Mouse (Mus musculus) adrenal gland, postnatal 14 days (tissue): Measurements from ENCODE around the gene Mpig6b. TPM values are rescaled to one million over a fixed set of nuclear protein-coding genes. Genes with fewer than 3 reads are reported as not detected.
A peak's percentile ranks its signal among the peaks of the same experiment; 100 is the strongest.

Source experiments
- DNase-seq: peaks from one replicate; pipeline ENCODE4 v3.0.0; 2021; ENCODE audit warnings: mixed read lengths
- total RNA-seq: library from RNA; stranded (reverse); gene quantifications from 2 replicates; pipeline ENCODE4 v1.2.3, GENCODE M21; 2021

Gene Mpig6b
- total RNA-seq, 1 experiment from 2014 or later: 0.26 TPM

DNA sequence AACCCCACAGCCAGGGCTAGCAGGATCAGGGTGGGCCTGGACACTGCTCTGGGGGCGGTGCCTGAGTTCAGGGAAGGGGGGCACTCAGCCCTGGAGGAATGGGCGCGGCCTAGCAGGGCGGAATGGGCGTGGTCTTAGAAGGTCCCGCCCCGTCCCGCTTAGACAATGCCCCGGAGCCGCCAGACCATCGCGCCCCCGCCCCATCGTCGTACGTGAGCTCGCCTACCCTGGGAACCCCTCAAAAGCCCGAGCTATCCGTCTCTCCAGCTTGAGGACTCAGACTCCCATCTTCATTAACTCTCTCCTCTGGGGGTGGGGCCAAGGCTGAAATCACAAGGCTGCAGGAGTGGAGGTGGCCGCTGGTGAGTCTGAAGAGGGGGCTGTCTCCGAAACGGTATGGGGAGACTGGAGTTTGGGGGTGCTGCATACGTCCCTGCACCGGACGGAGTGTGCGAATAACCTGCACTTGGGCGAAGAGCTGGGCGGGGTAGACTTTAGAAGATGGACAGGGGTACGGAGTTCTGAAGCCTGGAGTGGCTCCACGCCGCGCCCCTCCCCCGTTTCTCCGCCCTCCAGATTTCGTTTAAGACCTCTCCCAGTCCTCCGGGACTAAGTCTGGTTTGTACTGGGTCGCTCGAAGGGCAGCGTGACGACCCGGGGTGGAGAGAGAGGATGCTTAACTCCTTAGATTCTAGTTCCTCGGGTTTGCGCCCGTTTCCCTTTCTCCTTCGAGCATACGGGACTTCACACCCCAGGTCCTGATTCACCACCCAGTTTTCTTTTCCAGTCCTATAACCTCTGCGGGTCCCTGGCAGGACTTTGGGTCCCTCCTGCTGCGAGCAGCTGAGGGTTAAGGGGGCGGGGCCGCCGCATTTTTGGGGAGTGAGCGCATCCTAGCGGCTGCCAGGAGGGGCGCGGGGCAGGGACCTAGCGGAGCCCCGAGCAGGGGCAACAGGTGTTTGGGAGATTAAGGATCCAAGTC, 6.8 kb downstream of the Mpig6b start, which contains the start of gene Ddah2:
Ddah2 (plus strand) TSS at position 125 of the 982 bp plus-strand sequence.
- peak; percentile 91 for DNase-seq

DNA sequence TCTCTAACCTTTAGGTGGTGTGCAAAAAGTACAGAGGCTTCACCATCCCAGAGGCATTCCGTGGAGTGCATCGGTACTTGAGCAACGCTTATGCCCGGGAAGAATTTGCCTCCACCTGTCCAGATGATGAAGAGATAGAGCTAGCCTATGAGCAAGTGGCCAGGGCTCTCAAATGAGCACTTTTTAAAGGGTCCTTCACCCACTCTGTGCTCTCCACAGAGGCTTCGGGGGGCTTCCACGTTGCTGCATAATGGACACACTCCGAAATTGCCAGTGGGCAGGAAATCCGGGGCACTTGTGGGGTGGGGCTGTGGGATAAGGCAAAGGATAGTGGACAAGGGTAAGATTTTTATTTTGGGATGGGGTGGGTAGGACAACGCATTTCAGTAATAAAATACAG, 7.7 kb downstream of the Mpig6b start:
- no peak for DNase-seq

DNA sequence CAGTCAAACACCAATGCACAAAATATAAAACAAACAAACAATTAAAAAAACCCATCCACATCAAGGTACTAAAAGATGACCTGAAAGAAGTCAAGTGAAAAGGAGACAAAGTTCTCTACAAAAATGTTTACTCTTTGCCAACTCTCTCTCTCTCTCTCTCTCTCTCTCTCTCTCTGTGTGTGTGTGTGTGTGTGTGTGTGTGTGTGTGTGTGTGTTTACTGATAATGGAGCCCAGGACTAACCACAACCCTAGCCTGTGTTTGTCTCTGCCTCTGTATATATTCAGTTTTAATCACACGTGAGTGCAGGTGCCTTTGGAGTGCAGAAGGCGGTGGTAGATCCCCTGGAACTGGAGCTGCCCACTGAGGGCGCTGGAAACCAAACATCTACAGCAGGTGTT, 8.9 kb downstream of the Mpig6b start:
- no peak for DNase-seq

DNA sequence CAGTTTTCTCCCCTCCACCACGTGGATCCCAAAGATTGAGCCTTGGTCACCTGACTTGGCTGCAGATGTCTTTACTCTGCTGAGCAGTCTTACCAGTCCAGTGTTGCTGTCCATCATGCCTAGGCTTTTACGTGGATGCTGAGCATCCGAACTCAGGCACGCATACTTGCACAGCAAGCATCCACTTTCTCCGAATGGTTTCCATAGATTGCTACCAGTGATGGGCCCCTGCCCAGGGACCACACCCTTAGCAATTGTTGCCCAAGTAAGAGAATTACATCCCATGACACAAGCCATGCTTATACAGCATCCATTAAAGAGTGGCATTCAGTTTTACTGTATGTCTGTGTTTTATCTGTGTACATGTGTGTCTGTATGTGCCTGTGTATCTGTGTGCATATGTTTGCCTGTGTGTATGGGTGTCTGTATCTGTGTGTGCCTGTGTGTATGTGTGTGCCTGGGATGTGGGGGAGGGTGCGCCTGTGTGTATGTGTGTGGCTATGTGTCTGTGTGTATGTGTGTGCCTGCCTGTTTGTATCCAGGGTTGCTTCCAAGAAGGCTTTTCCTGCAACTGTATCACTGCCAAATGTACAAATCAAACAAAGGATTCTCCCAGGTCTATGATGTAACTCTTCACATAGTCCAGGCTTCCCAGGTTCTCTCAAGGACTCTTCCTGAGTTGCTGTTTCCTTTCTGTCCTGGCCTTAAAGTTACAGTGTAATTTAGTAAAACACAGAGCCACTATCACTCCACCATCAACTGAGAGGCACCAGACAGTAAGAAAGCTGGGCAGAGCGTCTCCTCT, 10.1 kb downstream of the Mpig6b start:
- DNase-seq: no peak

DNA sequence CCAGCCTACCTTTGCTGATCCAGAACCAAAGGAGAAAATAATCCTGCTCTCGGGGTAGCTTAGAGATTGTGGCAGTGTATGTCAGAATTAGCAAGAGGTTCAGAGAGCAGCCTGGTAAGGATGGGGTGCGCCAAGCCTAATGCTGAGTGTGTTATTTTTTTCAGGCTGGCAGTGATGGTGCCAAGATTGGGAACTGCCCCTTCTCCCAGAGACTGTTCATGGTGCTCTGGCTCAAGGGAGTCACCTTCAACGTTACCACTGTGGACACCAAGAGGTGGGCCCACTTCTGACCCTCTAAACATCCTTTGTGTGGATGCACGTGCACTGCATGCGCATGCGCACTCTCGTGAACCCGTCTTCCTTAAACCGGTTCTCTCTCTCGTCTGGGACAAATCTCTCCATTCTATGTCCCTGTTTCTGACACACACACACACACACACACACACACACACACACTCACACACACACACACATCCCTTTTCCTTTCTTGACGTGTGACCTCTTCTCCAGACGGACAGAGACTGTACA, 13.6 kb downstream of the Mpig6b start:
- DNase-seq: no peak

DNA sequence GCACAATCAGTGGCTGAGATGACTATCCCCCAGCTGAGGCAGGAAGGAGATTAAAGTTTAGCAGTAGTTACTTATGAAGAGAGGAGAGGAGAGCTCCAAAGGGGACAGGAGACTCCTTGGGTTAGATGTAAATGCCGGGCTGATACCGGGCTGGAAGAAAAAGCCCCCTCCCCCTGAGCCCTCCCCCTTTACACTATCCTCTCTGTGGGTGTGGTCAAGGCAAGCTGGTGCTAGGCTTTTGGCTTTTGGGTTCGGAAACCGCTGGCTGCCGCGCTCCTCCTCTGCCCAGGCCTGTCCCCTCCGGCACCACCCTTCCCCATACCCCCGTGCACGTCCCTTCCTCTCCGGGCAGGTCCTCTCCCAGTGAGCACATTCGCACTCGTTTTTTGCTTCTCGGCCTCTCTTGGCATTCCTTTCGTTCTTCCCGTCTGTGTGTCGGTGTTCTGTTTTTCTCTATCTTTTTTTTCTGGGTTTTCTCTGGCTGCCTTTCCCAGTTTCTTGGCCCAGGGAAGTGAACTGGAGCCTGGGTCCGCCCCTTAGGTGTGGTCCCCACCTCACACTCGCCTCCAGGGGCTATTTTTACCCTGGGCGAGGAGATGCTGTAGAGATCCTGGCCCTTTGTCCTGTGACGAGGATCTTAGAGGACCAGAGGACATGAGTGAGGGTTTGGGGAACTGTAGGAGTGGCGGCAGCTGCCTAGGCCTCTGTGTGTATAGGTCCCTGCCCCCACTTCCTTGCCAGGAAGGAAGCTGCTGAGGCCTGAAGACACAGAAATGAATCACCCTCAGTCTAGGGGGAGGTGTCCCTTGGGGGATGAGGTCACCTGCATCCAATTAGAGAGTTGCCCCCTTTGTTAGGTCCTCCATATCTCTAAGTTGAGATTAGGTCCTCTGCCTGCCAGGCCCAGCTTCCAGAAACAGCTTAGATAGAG, 14.6 kb downstream of the Mpig6b start:
- peak; percentile 86 for DNase-seq

DNA sequence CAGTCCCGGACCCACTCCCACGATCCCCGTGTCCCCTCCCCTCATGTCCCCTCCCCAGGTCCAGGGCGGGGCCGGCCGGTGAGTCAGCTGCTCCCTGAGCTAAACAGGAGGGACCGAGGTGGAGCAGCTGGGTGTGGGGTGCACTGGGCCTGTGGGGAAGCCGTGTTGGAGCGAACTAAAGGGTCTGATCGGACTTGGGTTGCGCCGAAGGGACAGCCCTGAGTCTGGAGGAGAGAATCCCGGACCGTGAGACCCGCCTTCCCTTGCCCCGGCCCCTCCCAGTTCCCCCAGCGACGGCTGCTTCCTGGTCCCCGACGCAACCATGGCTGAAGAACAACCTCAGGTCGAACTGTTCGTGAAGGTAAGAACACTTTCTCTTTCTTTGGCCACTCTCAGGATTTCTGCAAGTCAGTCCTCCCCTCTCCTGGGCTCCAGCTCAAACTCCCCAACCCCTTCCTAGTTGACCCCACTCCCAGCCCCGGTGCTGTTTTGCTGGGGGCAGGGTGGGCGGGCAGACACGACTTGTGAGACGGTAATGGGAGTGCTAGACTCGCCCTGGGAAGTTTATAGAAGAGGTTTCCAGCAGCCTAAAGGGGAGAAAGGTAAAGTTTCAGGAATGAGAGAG, 15.7 kb downstream of the Mpig6b start:
- DNase-seq: peak; percentile 89

DNA sequence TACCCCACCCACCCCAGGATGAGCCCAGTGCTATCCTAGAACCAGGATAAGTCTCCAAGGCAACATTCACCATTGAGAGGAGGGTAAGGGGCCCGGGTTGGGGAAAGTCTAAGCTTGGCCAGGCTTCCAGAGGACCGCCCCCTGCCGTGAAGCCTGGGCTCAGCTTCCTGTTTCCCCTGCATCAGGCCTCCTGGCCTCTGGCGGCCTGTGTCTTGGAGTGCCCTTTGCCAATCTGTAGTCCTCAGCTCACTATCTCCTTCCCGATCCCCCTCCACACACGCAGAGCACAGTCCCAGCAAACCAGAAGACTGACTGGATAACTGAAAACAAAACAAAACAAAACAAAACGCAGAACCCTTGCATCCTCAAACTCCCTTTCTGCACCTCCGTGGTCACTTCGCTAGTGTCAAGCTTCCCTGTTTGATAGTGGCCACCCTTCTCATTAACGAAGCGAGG, 16.4 kb downstream of the Mpig6b start, which contains the start of gene Clic1:
Clic1 (plus strand) TSS at position 406 of the 456 bp plus-strand sequence.
- DNase-seq: peak; percentile 78

DNA sequence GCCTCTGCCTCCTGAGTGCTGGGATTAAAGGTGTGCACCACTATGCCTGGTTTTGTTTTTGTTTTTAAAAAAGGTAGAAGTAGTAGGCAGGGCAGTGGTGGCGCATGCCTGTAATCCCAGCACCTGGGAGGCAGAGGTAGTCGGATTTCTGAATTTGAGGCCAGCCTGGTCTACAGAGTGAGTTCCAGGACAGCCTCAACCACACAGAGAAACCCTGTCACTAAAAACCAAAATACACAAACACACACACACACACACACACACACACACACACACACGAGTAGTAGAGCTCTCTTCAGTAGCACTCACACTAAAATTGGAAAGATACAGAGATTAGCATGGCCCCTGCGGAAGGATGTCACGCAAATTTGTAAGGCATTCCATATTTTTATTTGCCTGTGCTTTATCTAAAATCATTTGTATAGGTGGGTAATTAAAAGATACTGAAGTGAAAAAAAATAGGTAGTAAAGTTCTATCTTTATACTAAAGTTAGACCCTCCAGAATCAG, 17.0 kb downstream of the Mpig6b start:
- no peak for DNase-seq

DNA sequence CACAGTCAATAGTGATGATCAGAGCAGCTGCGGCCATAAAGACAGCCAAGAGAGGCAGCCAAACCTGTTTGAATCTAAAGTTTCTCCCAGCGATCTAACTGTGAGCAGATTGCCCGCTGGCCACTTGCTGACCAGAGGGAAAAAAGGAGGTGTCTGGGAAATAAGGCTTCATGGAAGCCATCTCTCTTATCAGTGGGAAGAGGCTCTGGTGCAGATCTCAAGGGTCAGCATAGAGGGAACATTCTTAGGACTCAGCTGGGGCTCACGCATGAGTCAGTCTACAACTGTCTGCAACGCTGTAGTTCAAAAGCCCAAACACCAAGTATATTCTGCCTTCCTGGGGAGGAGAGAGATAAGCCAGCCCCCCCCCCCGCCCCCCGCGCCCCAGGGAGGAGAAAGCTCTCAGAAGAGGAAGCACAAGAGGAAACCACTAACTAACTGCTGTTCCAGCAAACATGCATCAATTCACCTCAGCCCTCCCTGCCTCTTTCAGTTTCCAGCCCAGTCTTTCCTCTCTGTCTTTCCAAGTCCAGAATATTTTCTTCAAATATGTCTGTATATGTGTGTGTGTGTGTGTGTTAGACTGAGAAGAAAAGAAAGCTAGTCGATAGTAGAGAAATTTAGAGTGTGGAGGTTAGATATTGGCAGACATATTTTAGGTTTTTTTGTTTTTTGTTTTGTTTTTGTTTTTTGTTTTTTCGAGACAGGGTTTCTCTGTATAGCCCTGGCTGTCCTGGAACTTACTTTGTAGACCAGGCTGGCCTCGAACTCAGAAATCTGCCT, 17.6 kb downstream of the Mpig6b start:
- peak; percentile 23 for DNase-seq

DNA sequence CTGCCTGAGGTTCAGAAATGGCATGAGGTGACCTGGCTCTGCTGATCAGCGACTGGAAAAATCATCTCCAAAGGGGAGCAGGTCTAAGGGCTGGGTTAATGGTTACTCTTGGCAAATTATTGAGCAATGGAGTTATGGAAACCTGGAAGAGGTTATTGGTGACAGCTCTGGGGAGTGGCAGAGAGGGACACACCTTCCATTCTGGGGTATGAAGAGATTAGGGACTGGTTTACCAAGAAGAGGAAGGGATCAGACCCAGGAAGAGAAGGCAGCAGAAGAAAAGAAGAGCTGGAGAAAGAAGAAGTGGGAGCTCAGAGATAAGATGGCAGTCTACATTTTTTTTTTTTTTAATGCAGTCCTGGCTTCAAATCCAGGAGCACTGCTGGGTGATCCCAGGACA, 18.3 kb downstream of the Mpig6b start:
- peak; percentile 2 for DNase-seq

DNA sequence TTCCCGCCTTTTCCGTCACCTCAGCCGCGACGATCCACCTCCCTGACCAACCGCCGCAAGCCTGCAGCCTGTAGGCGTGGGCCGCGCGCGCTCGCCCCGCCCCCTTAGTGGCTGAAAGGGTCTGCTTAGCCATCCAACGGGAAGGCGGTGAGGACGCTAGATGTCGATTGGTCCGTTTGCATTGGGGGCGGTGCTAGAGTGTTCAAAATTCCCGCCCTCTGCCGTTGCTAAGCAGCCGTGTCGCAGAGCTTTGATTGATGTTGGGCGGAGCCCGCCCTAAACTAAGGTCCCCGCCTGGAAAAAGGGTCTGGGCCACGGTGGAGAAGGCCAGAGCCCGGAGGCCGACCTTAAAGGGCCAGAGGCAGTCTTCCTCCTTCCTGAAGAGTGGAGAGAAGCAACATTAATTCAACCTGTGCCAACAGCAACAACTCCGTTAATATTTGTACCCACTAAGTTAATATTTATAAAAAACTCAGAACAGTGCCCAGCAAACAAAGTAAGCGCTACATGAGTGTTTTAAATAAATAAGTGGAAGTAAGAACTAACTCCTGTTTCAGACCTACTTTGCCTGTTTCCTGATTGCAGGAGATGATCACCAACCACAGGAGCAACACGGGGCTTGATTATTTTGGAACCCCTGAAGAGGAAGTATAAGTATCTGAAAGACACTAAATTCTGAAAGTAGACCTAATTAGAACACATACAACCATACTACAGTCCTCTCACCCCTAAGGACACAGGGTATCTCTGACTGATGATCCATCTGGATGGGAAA, 19.1 kb downstream of the Mpig6b start, which contains the start of gene Msh5:
Msh5 (minus strand) TSS at position 65 of the 775 bp plus-strand sequence.
- peak; percentile 98 for DNase-seq

DNA sequence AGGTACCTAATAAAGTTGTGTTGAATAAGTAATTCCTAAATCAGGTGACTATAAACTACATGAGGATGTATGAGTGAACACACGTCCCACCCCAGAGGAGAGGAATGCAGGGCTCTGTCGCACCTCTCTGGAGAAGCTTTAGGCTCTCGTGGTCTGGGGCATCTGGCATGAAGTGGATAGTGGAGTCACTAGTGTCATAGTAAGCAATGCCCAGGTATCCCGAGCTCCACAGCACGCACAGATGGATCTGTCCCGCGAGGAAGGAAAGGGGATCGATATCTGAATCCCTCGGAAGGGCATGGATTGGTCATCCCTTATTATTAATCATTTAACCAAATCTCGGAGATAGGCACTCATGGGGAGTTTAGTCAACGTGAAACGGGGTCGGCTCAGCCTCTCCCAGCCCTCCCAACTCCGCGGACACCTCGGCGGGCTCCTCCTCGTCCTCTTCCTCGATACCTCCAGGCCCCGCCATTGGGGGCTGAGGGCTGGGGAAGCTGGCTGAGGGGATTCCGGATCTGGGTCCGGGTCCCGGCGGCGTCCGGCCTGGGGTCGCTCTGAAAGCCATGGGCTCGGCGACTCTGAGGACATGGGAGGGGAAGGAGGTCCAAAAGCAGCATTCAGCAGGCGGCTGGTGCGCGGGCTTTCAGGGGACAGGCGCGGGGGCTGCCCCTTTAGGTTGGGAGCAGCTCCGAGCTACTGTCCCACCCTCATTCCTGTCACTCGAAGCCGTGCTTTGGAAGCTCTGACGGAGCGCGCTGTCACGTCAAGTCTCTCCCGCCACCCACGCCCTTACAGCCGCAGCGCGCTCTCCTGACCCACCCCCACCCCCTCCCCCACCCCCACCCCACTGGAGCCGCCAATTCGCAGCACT, 19.9 kb downstream of the Mpig6b start:
- peak; percentile 3 for DNase-seq

DNA sequence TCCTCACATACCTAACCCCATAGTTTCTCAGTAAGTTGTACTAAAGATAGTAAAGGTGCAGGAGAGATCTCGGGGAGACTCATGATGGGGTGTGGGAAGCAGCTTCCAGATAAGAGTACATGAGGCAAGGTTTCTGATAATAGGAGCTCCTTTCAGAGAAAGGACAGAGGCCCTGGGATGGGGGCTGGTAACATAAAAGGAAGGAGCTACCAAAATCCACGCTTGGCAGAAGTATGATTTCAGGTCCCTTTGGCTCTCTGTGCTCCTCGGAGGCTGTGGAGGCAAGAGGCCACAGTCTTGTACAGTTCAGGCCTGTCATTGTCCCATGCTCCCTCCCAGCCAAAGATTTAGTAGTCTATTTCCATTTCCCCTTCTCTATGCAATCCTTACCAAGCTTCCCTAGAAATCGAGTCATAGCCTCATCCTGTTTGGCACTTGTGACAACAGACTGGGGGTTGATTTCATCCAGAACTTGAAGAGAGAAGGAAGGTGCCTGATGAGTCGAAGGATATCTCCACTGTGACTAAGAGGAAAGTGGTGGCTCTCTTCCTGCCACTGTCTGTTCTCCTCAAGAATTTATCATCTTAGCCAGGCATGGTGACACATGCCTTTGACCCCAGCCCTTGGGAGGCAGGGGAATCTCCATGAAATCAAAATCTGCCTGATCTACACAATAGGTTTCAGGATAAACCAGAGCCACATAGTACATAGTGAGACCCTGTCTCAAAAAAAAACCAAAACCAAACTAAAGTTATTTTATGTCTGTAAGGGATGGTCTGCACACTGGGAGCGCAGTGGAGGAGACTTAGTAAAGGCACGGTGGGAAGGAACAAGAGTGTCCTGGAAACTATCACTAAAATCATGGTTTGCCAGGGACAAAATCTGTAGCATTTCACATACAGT, 20.8 kb downstream of the Mpig6b start:
- peak; percentile 7 for DNase-seq

DNA sequence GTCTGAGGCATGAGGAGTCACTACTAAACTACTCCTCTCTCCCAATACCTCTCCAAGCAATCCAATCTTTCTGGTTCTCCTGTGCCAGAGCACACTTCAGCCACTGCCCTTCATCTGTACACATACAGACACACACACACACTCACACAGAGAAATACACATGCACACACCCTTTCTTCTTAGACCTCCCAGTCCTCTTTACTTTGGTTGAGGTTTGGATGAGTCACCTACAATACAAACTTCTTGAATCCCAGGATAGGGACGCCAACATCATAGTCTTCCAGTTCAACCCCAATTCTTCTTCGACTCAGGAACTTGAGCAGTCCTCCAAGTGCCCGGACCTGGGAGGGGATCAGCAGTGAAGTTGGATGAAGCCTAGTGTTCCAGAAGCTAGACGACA, 22.2 kb downstream of the Mpig6b start:
- DNase-seq: no peak

DNA sequence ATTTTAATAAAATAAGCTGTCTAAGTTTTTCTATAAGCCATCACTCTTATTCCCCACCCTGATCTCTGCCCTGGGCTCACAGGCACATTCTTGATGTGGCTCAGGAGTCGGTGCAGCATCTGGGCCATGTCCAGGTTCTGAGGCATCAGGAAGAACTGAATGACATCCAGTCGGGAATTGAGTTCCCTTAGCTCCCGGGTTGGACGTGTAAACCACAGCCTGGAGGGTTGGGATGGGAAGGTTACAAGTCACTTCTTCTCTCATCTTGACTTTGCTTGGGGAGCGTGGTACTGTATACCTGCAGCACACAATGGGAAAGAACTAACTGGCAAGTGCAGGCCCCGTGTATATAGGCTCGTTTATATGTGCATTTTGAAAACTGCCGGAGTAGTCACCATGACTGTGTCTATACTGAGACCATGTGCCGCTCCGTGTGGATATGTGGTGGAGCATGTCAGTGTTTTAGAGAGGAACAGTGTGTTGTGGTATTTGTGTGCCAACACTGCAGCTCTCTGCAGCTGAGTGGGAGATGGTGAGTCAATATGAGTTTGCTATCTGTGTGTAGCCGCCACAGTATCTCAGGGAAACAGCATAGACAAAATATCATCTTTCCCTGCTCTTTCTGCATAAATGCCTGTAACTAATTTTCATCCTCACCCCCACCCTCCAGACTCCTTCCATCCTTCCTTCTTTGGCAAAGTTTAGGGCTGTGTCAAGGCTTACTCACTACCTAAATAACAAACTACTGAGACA, 26.7 kb downstream of the Mpig6b start:
- no peak for DNase-seq
